Mouse (Mus musculus): ENCODE measurements around the gene Sorl1. TPM values are rescaled to one million over a fixed set of nuclear protein-coding genes. Genes with fewer than 3 reads are reported as not detected.

Sorl1 gene
- total and polyA plus RNA-seq, 2 experiments from 2014 or later: 5.6 to 17.9 TPM

DNA sequence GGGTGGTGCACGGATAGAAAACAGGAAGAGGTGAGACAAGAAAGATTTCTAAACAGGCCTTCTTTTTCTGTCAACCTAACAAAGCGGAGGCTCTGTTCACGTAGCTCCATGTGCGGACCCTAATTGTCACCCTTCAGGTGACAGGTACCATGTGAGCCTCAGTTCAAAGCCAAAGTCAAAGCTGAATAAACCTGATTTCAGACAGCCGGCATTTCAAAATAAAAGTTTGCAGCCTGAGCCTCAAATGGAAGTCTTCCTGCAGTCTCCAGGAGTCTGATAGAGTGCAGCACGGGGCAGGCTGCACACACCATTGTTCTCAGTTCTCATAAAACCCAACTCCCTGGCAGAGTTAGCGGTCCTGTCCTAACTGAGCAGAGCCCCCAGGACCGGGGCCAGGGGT is 185.6 kb downstream of the Sorl1 start:
- ATAC-seq (no peak), DNase-seq (peak; percentile 54)
- no peak overlapping the region for H3K9ac ChIP-seq
- WGBS: 19% methylated on average over 8 of the region's 8 CpGs
- H3K4me2 ChIP-seq (ENCODE audit: low read depth): no peak overlapping the region
- TF ChIP-seq CTCF (IDR thresholded peaks at IDR 0.05; ENCODE audit: low read depth): no peak
- H3K27ac ChIP-seq (ENCODE audit: low read depth, low read length): peak overlapping the region; percentile 82
- no peaks in the 10 kb centered on the region for H3K9me3 ChIP-seq (ENCODE audit: low read length)
- no peaks in the 10 kb centered on the region for H3K36me3 ChIP-seq (ENCODE audit: insufficient read depth)
- no peak overlapping the region for H3K4me3 ChIP-seq (ENCODE audit: low read depth, low read length)
- H3K4me1 ChIP-seq (ENCODE audit: insufficient read depth): peaks cover 31% of the 10 kb centered on the region
- H3K27me3 ChIP-seq (ENCODE audit: insufficient read depth, low read length): no peaks in the 10 kb centered on the region

DNA sequence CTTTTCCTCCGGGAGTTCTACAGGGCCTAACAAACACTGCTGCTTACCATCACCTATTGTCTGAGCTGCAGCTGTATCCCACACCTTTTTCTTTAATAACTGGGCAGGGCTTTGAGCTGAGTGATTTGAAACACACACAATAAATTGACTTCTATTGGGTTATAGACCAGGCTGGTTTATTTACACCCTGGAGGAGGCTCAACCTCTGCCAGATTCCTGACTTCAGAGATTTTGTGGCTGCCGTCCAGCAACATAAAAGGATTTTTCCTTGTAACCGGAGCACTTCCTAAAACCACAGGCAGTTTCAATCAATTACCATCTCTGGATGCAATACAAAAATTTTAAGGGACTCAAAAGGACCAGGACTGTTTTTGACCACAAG is 186.1 kb downstream of the Sorl1 start:
- Histone ChIP-seq H3K9ac (peak overlapping the region; percentile 22; the same call in 1 of the 2 replicates), H3K4me1 (ENCODE audit: insufficient read depth) (peaks cover 31% of the 10 kb centered on the region), H3K36me3 (ENCODE audit: insufficient read depth) (no peaks in the 10 kb centered on the region), H3K27ac (ENCODE audit: low read depth, low read length) (peak overlapping the region; percentile 82), H3K4me2 (ENCODE audit: low read depth) (no peak overlapping the region), H3K9me3 (ENCODE audit: low read length) (no peaks in the 10 kb centered on the region), H3K27me3 (ENCODE audit: insufficient read depth, low read length) (no peaks in the 10 kb centered on the region), H3K4me3 (ENCODE audit: low read depth, low read length) (no peak overlapping the region)
- no peak for TF ChIP-seq CTCF (IDR thresholded peaks at IDR 0.05; ENCODE audit: low read depth)
- WGBS: 6% methylated on average over 3 of the region's 3 CpGs
- ATAC-seq: no peak
- peak; percentile 64 for DNase-seq

DNA sequence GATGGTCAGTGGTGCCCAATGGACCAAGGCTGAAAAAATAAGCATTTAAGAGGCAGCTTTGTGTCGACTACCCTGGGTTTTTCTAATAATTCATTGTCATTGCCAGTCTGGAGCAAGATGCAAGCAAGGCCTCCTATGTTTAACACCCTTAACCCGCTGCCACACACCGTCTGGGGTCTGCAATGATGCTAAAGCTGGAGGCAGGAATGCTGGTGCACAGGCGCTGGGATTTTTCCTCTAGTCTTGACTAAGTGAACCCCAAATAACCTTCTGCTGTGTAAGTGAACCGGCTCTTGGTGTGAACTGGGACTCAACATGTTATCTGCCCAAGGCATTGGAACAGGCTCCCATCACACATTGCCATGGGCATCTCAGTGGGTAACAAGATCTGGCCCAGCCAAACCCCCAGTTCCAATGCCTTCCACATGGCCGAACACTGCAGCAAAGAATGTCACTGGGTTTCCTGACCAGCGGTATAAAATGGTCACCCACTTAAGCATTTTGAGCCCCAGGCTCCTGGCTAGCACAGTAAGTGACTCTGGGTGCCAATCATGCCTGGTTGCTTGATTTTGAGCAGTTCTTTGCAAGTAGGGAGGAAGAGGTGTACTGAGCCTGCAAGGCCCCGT is 186.6 kb downstream of the Sorl1 start:
- Histone ChIP-seq H3K4me2 (ENCODE audit: low read depth) (no peak overlapping the region), H3K36me3 (ENCODE audit: insufficient read depth) (no peaks in the 10 kb centered on the region), H3K4me3 (ENCODE audit: low read depth, low read length) (no peak overlapping the region), H3K27ac (ENCODE audit: low read depth, low read length) (peak overlapping the region; percentile 82), H3K4me1 (ENCODE audit: insufficient read depth) (peaks cover 31% of the 10 kb centered on the region), H3K9me3 (ENCODE audit: low read length) (no peaks in the 10 kb centered on the region), H3K9ac (peak overlapping the region; percentile 22; the same call in 1 of the 2 replicates), H3K27me3 (ENCODE audit: insufficient read depth, low read length) (no peaks in the 10 kb centered on the region)
- no peak for TF ChIP-seq CTCF (IDR thresholded peaks at IDR 0.05; ENCODE audit: low read depth)
- DNase-seq (no peak), ATAC-seq (no peak)
- 37% methylated on average over 8 of the region's 8 CpGs for WGBS

GRCm38 (mm10) chr9:41936598-41936997 is 187.5 kb downstream of the Sorl1 start:
- peak overlapping the region; percentile 40; the same call in 1 of the 2 replicates for H3K27ac ChIP-seq (ENCODE audit: low read depth, low read length)
- H3K4me1 ChIP-seq (ENCODE audit: insufficient read depth): peaks cover 31% of the 10 kb centered on the region
- no peaks in the 10 kb centered on the region for H3K27me3 ChIP-seq (ENCODE audit: insufficient read depth, low read length)
- peak; percentile 70; the same call in 1 of the 2 replicates for ATAC-seq
- H3K36me3 ChIP-seq (ENCODE audit: insufficient read depth): no peaks in the 10 kb centered on the region
- no peak overlapping the region for H3K4me3 ChIP-seq (ENCODE audit: low read depth, low read length)
- no peak for TF ChIP-seq CTCF (IDR thresholded peaks at IDR 0.05; ENCODE audit: low read depth)
- no peak overlapping the region for H3K9ac ChIP-seq
- H3K9me3 ChIP-seq (ENCODE audit: low read length): no peaks in the 10 kb centered on the region
- DNase-seq: peak; percentile 83
- WGBS: 7% methylated on average over 1 of the region's 1 CpGs
- no peak overlapping the region for H3K4me2 ChIP-seq (ENCODE audit: low read depth)

DNA sequence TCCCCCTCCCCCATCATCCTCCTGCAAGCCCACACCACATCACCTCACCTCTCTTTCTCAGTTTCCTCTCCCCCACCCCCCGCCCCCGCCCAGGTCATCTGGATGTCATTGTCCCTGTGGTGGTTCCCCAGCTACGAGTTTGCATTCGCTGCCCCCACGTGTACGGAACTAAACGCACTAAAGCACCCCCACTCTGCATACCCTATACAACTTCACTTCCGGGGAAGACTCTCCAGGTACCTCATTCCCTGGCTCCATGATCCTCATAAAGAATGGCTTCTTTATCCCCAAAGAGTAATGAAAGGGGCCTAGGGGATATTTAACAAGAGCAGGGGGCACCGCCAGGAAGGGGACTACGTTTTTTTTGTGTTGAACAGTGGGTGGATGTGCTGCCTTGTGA is 188.1 kb downstream of the Sorl1 start:
- ATAC-seq: peak; percentile 41
- 2% methylated on average over 10 of the region's 10 CpGs for WGBS

DNA sequence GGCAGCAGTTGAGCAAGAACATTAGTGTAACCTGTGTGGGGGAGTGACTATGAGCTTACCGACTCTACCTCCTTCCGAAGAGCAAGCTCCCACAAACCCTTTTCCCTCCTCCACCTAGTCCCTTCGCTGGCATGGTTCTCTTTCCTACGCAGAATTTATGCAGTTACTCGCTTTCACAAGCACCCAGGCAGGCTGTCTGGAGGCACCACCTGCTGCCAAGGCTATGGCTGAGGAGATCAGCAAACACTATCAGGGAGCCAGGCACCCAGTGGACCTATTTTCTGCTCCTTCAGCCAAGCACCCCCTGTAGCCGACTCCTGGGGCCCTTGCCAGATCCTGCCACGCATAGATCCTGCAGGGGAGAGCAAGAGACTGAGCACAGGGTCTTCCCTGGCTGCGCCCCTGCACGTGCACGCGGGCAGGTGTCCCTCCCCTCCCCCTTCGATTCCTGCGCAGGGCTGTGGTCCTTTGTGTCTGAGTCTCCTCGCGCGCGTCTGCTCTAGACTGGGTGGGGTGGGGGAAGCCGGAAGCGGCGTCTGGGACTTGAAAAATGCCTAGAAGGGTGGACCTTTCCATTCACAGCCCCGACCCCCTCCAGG is 188.6 kb downstream of the Sorl1 start:
- ATAC-seq: peak; percentile 86
- peaks cover 31% of the 10 kb centered on the region for H3K4me1 ChIP-seq (ENCODE audit: insufficient read depth)

More for the DNA sequence above, 188.1 kb downstream of the Sorl1 start:
- H3K9ac ChIP-seq: peak overlapping the region; percentile 79
- peak; percentile 72 for DNase-seq
- H3K4me1 ChIP-seq (ENCODE audit: insufficient read depth): peaks cover 31% of the 10 kb centered on the region
- no peak for TF ChIP-seq CTCF (IDR thresholded peaks at IDR 0.05; ENCODE audit: low read depth)
- no peaks in the 10 kb centered on the region for H3K27me3 ChIP-seq (ENCODE audit: insufficient read depth, low read length)
- peak overlapping the region; percentile 85 for H3K4me2 ChIP-seq (ENCODE audit: low read depth)
- no peaks in the 10 kb centered on the region for H3K36me3 ChIP-seq (ENCODE audit: insufficient read depth)
- H3K27ac ChIP-seq (ENCODE audit: low read depth, low read length): peak overlapping the region; percentile 97
- no peaks in the 10 kb centered on the region for H3K9me3 ChIP-seq (ENCODE audit: low read length)
- peak overlapping the region; percentile 34 for H3K4me3 ChIP-seq (ENCODE audit: low read depth, low read length)

DNA sequence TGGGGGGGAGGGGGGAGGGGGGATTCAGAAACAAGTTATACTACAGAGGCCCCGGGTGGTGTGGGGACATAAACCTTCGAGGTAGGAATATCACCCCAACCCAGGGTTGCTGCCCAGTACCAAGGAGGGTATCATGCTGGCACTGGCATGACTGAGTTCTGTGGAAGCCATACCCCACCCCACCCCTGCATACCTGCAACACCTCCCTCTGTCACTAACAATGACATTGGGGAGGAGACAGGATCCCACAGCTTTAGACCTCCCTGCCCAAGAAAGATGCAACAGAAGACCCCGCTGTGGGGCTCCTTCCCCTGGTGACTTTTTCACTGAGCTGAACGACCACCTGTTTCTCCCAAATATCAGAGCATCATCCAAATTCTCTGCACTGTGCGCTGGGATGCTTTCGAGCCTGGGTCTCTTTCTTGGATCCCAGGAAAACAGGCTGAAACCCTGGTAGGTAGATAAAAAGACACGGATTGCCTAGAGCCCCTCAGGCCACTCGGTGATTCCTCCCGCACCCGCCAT is 189.2 kb downstream of the Sorl1 start:
- DNase-seq (no peak), ATAC-seq (no peak; the same call in 1 of the 2 replicates)
- peak overlapping the region; percentile 34 for H3K4me3 ChIP-seq (ENCODE audit: low read depth, low read length)
- H3K4me2 ChIP-seq (ENCODE audit: low read depth): peak overlapping the region; percentile 85
- no peak for TF ChIP-seq CTCF (IDR thresholded peaks at IDR 0.05; ENCODE audit: low read depth)
- H3K27me3 ChIP-seq (ENCODE audit: insufficient read depth, low read length): no peaks in the 10 kb centered on the region
- 10% methylated on average over 10 of the region's 10 CpGs for WGBS
- H3K9ac ChIP-seq: peak overlapping the region; percentile 79
- H3K27ac ChIP-seq (ENCODE audit: low read depth, low read length): peak overlapping the region; percentile 97
- H3K9me3 ChIP-seq (ENCODE audit: low read length): no peaks in the 10 kb centered on the region
- H3K36me3 ChIP-seq (ENCODE audit: insufficient read depth): no peaks in the 10 kb centered on the region
- H3K4me1 ChIP-seq (ENCODE audit: insufficient read depth): peaks cover 31% of the 10 kb centered on the region

More for the DNA sequence above, 188.6 kb downstream of the Sorl1 start:
- peak overlapping the region; percentile 97 for H3K27ac ChIP-seq (ENCODE audit: low read depth, low read length)
- WGBS: 2% methylated on average over 20 of the region's 21 CpGs
- no peaks in the 10 kb centered on the region for H3K9me3 ChIP-seq (ENCODE audit: low read length)
- TF ChIP-seq CTCF (IDR thresholded peaks at IDR 0.05; ENCODE audit: low read depth): no peak; the same call in 1 of the 2 replicates
- H3K27me3 ChIP-seq (ENCODE audit: insufficient read depth, low read length): no peaks in the 10 kb centered on the region
- H3K36me3 ChIP-seq (ENCODE audit: insufficient read depth): no peaks in the 10 kb centered on the region
- DNase-seq: peak; percentile 86
- peak overlapping the region; percentile 85 for H3K4me2 ChIP-seq (ENCODE audit: low read depth)
- peak overlapping the region; percentile 79 for H3K9ac ChIP-seq
- H3K4me3 ChIP-seq (ENCODE audit: low read depth, low read length): peak overlapping the region; percentile 34
